ENCODE assay signal across 8 mouse cellular contexts in the genomic region with DNA sequence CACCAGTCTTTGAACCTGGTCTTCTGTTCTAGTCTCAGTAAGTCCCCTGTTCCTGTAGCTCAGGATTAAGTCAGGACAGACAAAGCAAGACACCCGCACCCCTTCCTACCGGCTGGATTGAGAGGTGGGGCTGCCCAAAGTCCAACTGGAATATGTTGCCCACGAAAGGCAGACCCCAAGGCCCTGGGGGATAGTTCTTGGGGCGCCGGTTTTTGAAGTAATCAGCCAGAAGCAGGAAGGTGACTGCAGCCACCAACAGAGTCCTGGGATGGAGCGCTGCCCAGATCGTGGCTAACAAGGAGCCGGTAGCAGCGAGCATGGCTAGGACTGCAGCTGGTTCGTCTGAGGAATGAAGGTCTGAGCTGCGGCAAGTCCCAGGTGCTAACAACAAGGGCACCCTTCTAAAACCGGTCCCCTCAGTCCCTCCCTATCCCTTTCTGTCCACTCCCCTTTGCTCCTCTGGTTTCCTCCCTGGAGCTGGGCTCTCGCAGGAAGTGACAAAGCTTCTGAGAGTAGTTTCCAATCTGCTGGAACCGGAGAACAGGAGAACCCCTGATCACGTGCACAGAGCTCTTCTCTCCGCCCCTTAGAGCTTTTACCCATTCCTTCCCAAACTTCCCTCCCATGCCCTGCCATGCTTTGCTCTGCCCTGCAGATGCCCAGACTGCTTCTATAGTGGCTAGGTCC. TPM values are rescaled to one million over a fixed set of nuclear protein-coding genes. Genes with fewer than 3 reads are reported as not detected.
DNase-seq lines count a peak whose midpoint lies in the region; ATAC-seq and TF ChIP-seq lines count a peak whose summit lies in the region.

Gene Cyp2j6 (minus strand): TSS at position 529 of the 687 bp plus-strand sequence.

- peak within 1 kb of the TSS; percentile 50; the same call in 1 of the 2 replicates for H3K27ac ChIP-seq in heart, embryonic 11.5 days (ENCODE audit: low read depth, low read length)
- H3K27ac ChIP-seq in kidney, embryonic 14.5 days (ENCODE audit: low read depth, low read length) = peak within 1 kb of the TSS; percentile 42; the same call in 1 of the 2 replicates
- peak within 1 kb of the TSS; percentile 70 for H3K27ac ChIP-seq in limb, embryonic 14.5 days (replicated peaks; ENCODE audit: low read depth, low read length)
- H3K27ac ChIP-seq in midbrain, embryonic 13.5 days = no peak within 1 kb of the TSS
- H3K27ac ChIP-seq in stomach, postnatal 0 days (replicated peaks) = peak within 1 kb of the TSS; percentile 77

- H3K36me3 ChIP-seq in heart, embryonic 11.5 days (ENCODE audit: control insufficient read depth, insufficient read depth, low read length) = no peaks in the 10 kb centered on the region
- no peaks in the 10 kb centered on the region for H3K36me3 ChIP-seq in kidney, embryonic 14.5 days (ENCODE audit: control insufficient read depth, insufficient read depth, low read length)
- no peaks in the 10 kb centered on the region for H3K36me3 ChIP-seq in limb, embryonic 14.5 days (ENCODE audit: control insufficient read depth, insufficient read depth, low read length)
- H3K36me3 ChIP-seq in midbrain, embryonic 13.5 days = no peaks in the 10 kb centered on the region
- H3K36me3 ChIP-seq in stomach, postnatal 0 days (ENCODE audit: control insufficient read depth, insufficient read depth, low read length) = no peaks in the 10 kb centered on the region

- no peak for TF ChIP-seq CTCF in stomach, postnatal 0 days (IDR thresholded peaks at IDR 0.05; ENCODE audit: low read depth)

- DNase-seq in layer of hippocampus, adult 11-12 months (ENCODE audit: low spot score) = peak; percentile 28
- no peak for DNase-seq in layer of hippocampus, adult 9-10 months (ENCODE audit: low spot score)
- DNase-seq in fibroblast of lung, adult 2 months (ENCODE audit: low read depth) = peak; percentile 57
- DNase-seq in limb, embryonic 14.5 days (ENCODE audit: low spot score) = peak; percentile 69
- DNase-seq in stomach, postnatal 0 days (ENCODE audit: low spot score) = peak; percentile 69

- no peak for TF ChIP-seq EP300 in stomach, postnatal 0 days (optimal IDR thresholded peaks at IDR 0.05)

- H3K4me1 ChIP-seq in heart, embryonic 11.5 days (ENCODE audit: control insufficient read depth, insufficient read depth, low read length) = peaks cover 2% of the 10 kb centered on the region; the same call in 1 of the 2 replicates
- no peaks in the 10 kb centered on the region for H3K4me1 ChIP-seq in kidney, embryonic 14.5 days (ENCODE audit: control insufficient read depth, insufficient read depth, low read length)
- H3K4me1 ChIP-seq in limb, embryonic 14.5 days (ENCODE audit: control insufficient read depth, insufficient read depth, low read length) = 0 out of 2 replicates have a peak, but pooled peaks cover 2% of the 10 kb centered on the region
- H3K4me1 ChIP-seq in midbrain, embryonic 13.5 days (replicated peaks) = peaks cover 9% of the 10 kb centered on the region; the same call in 1 of the 2 replicates
- no peaks in the 10 kb centered on the region for H3K4me1 ChIP-seq in stomach, postnatal 0 days (replicated peaks; ENCODE audit: control insufficient read depth, insufficient read depth)

- no peaks in the 10 kb centered on the region for H3K9me3 ChIP-seq in heart, embryonic 11.5 days (replicated peaks; ENCODE audit: control insufficient read depth, low read length)
- H3K9me3 ChIP-seq in kidney, embryonic 14.5 days (ENCODE audit: control insufficient read depth, low read length) = no peaks in the 10 kb centered on the region
- no peaks in the 10 kb centered on the region for H3K9me3 ChIP-seq in limb, embryonic 14.5 days (ENCODE audit: control insufficient read depth, low read length)
- H3K9me3 ChIP-seq in midbrain, embryonic 13.5 days = no peaks in the 10 kb centered on the region
- H3K9me3 ChIP-seq in stomach, postnatal 0 days (ENCODE audit: control insufficient read depth, low read length) = no peaks in the 10 kb centered on the region

- peak; percentile 78; the same call in 1 of the 2 replicates for TF ChIP-seq POLR2A in limb, embryonic 14.5 days (IDR thresholded peaks at IDR 0.05; ENCODE audit: borderline replicate concordance, extremely low read depth, insufficient read depth, insufficient read length)

- 3% methylated on average over 16 of the region's 16 CpGs for WGBS in heart, embryonic 11.5 days (ENCODE audit: insufficient replicate concordance)
- WGBS in kidney, embryonic 14.5 days = 4% methylated on average over 16 of the region's 16 CpGs
- 2% methylated on average over 16 of the region's 16 CpGs for WGBS in limb, embryonic 14.5 days
- 3% methylated on average over 16 of the region's 16 CpGs for WGBS in midbrain, embryonic 13.5 days
- 1% methylated on average over 16 of the region's 16 CpGs for WGBS in stomach, postnatal 0 days

- peak within 1 kb of the TSS; percentile 76 for H3K4me2 ChIP-seq in heart, embryonic 11.5 days
- H3K4me2 ChIP-seq in kidney, embryonic 14.5 days (replicated peaks; ENCODE audit: low read depth, low read length) = peak within 1 kb of the TSS; percentile 60
- peak within 1 kb of the TSS; percentile 78 for H3K4me2 ChIP-seq in limb, embryonic 14.5 days (replicated peaks; ENCODE audit: low read depth, low read length, severe bottlenecking)
- peak within 1 kb of the TSS; percentile 69 for H3K4me2 ChIP-seq in midbrain, embryonic 13.5 days (replicated peaks)
- peak within 1 kb of the TSS; percentile 71 for H3K4me2 ChIP-seq in stomach, postnatal 0 days (replicated peaks; ENCODE audit: low read depth)

- peak; percentile 89 for ATAC-seq in heart, embryonic 11.5 days (replicated peaks; ENCODE audit: insufficient number of reproducible peaks, low FRiP score, low TSS enrichment)
- peak; percentile 99 for ATAC-seq in kidney, embryonic 14.5 days (ENCODE audit: low FRiP score, low TSS enrichment)
- peak; percentile 91 for ATAC-seq in limb, embryonic 14.5 days (ENCODE audit: low FRiP score, low read depth)
- peak; percentile 94 for ATAC-seq in midbrain, embryonic 13.5 days
- peak; percentile 97 for ATAC-seq in stomach, postnatal 0 days (ENCODE audit: low FRiP score, low TSS enrichment)

- H3K9ac ChIP-seq in heart, embryonic 11.5 days (ENCODE audit: low read depth, low read length) = peak within 1 kb of the TSS; percentile 87
- H3K9ac ChIP-seq in kidney, embryonic 14.5 days (ENCODE audit: low read depth, low read length) = peak within 1 kb of the TSS; percentile 78
- peak within 1 kb of the TSS; percentile 81 for H3K9ac ChIP-seq in limb, embryonic 14.5 days (ENCODE audit: low read depth, low read length, severe bottlenecking)
- H3K9ac ChIP-seq in midbrain, embryonic 13.5 days (replicated peaks) = peak within 1 kb of the TSS; percentile 78
- peak within 1 kb of the TSS; percentile 71 for H3K9ac ChIP-seq in stomach, postnatal 0 days (ENCODE audit: low read length)

- no peaks in the 10 kb centered on the region for H3K27me3 ChIP-seq in heart, embryonic 11.5 days (ENCODE audit: control insufficient read depth, insufficient read depth, low read length)
- no peaks in the 10 kb centered on the region for H3K27me3 ChIP-seq in kidney, embryonic 14.5 days (ENCODE audit: control insufficient read depth, insufficient read depth, low read length)
- no peaks in the 10 kb centered on the region for H3K27me3 ChIP-seq in limb, embryonic 14.5 days (ENCODE audit: control insufficient read depth, insufficient read depth, low read length)
- H3K27me3 ChIP-seq in midbrain, embryonic 13.5 days = no peaks in the 10 kb centered on the region
- no peaks in the 10 kb centered on the region for H3K27me3 ChIP-seq in stomach, postnatal 0 days (ENCODE audit: control insufficient read depth, insufficient read depth, low read length)

- H3K4me3 ChIP-seq in heart, embryonic 11.5 days (ENCODE audit: low read depth, low read length) = peak within 1 kb of the TSS; percentile 69
- H3K4me3 ChIP-seq in kidney, embryonic 14.5 days (ENCODE audit: low read length) = peak within 1 kb of the TSS; percentile 68
- peak within 1 kb of the TSS; percentile 59 for H3K4me3 ChIP-seq in limb, embryonic 14.5 days (replicated peaks; ENCODE audit: low read length)
- peak within 1 kb of the TSS; percentile 55 for H3K4me3 ChIP-seq in midbrain, embryonic 13.5 days (replicated peaks)
- peak within 1 kb of the TSS; percentile 57 for H3K4me3 ChIP-seq in stomach, postnatal 0 days (ENCODE audit: low read depth, low read length)

RNA-seq across cellular contexts. Expression of gene Cyp2j6, which starts in this region (rescaled TPM):
- polyA plus RNA-seq in heart, embryonic 11.5 days (2014; fragmentation: Nextera tagmentation; extraction: Ambion mirVana) = 4.5 TPM in 2 replicates
- polyA plus RNA-seq in kidney, embryonic 14.5 days (2014; fragmentation: Nextera tagmentation; extraction: Ambion mirVana) = 10.0 and 10.5 TPM in 2 replicates
- polyA plus RNA-seq in limb, embryonic 14.5 days (2012; rRNA removed) = 4.5 and 5.0 TPM in 2 replicates
- polyA plus RNA-seq in limb, embryonic 14.5 days (2014; fragmentation: Nextera tagmentation; extraction: Ambion mirVana) = 5.6 and 7.0 TPM in 2 replicates
- polyA plus RNA-seq in midbrain, embryonic 13.5 days (2015; fragmentation: Nextera tagmentation; extraction: Ambion mirVana) = 3.2 and 3.7 TPM in 2 replicates
- polyA plus RNA-seq in stomach, postnatal 0 days (2015; fragmentation: Nextera tagmentation; extraction: Ambion mirVana) = 21.5 and 23.0 TPM in 2 replicates
